8 mouse cellular contexts compared by ENCODE assay signal in genomic region chr2:152406126-152406525, GRCm38 (mm10). TPM values are rescaled to one million over a fixed set of nuclear protein-coding genes. Genes with fewer than 3 reads are reported as not detected.
DNase-seq lines count a peak whose midpoint lies in the region; ATAC-seq lines count a peak whose summit lies in the region.

No protein-coding gene starts in this region.

- peak overlapping the region; percentile 86 for H3K27ac ChIP-seq in forebrain, embryonic 10.5 days
- H3K27ac ChIP-seq in heart, embryonic 15.5 days: peak overlapping the region; percentile 71
- H3K27ac ChIP-seq in liver, embryonic 13.5 days: peak overlapping the region; percentile 76
- peak overlapping the region; percentile 24 for H3K27ac ChIP-seq in neural tube, embryonic 11.5 days (ENCODE audit: low read depth, low read length)
- peak overlapping the region; percentile 84 for H3K27ac ChIP-seq in stomach, embryonic 16.5 days (ENCODE audit: low read length)

- DNase-seq in CD8-positive naive resting alpha-beta T cell, adult 2 months (ENCODE audit: low read depth in 2 of 2, low spot score in 2 of 2): peak; percentile 40 to 44
- peak; percentile 90 for DNase-seq in c-Kit-positive CD71-negative TER-119-negative erythroid progenitor cells, embryonic 14.5 days (ENCODE audit: low read depth)
- DNase-seq in forebrain, embryonic 10.5 days (ENCODE audit: extremely low spot score, low spot score): peak; percentile 98
- DNase-seq in kidney, postnatal 25 days: peak; percentile 97 to 99
- DNase-seq in liver, embryonic 13.5 days: peak; percentile 96
- peak; percentile 95 for DNase-seq in neural tube, embryonic 11.5 days (ENCODE audit: low spot score)

- peaks cover 40% of the 10 kb centered on the region for H3K4me1 ChIP-seq in forebrain, embryonic 10.5 days
- peaks cover 31% of the 10 kb centered on the region for H3K4me1 ChIP-seq in heart, embryonic 15.5 days (replicated peaks)
- peaks cover 58% of the 10 kb centered on the region for H3K4me1 ChIP-seq in liver, embryonic 13.5 days (replicated peaks)
- peaks cover 14% of the 10 kb centered on the region for H3K4me1 ChIP-seq in neural tube, embryonic 11.5 days (ENCODE audit: control insufficient read depth, insufficient read depth, low read length)
- H3K4me1 ChIP-seq in stomach, embryonic 16.5 days (ENCODE audit: control insufficient read depth, insufficient read depth, low read length): peaks cover 21% of the 10 kb centered on the region

- ATAC-seq in heart, embryonic 15.5 days (replicated peaks; ENCODE audit: insufficient number of reproducible peaks, insufficient read depth, low FRiP score, low read depth): peak; percentile 93
- ATAC-seq in liver, embryonic 13.5 days (ENCODE audit: low read depth): peak; percentile 98
- peak; percentile 95 for ATAC-seq in neural tube, embryonic 11.5 days (ENCODE audit: insufficient read depth, low FRiP score, low TSS enrichment)
- ATAC-seq in stomach, embryonic 16.5 days (ENCODE audit: insufficient read depth, low FRiP score): peak; percentile 95

- no peaks in the 10 kb centered on the region for H3K27me3 ChIP-seq in forebrain, embryonic 10.5 days (ENCODE audit: poor library complexity, severe bottlenecking)
- H3K27me3 ChIP-seq in heart, embryonic 15.5 days: no peaks in the 10 kb centered on the region
- H3K27me3 ChIP-seq in liver, embryonic 13.5 days: no peaks in the 10 kb centered on the region
- no peaks in the 10 kb centered on the region for H3K27me3 ChIP-seq in neural tube, embryonic 11.5 days (ENCODE audit: control insufficient read depth, insufficient read depth, low read length)
- H3K27me3 ChIP-seq in stomach, embryonic 16.5 days (ENCODE audit: control insufficient read depth, insufficient read depth, low read length): no peaks in the 10 kb centered on the region

- H3K4me2 ChIP-seq in heart, embryonic 15.5 days: peak overlapping the region; percentile 61
- H3K4me2 ChIP-seq in liver, embryonic 13.5 days: peak overlapping the region; percentile 77
- H3K4me2 ChIP-seq in neural tube, embryonic 11.5 days (ENCODE audit: low read depth): peak overlapping the region; percentile 47
- H3K4me2 ChIP-seq in stomach, embryonic 16.5 days (ENCODE audit: low read depth, low read length): peak overlapping the region; percentile 63

- H3K9ac ChIP-seq in heart, embryonic 15.5 days: peak overlapping the region; percentile 39; the same call in 1 of the 2 replicates
- peak overlapping the region; percentile 60 for H3K9ac ChIP-seq in liver, embryonic 13.5 days
- H3K9ac ChIP-seq in neural tube, embryonic 11.5 days (ENCODE audit: low read length): no peak overlapping the region
- H3K9ac ChIP-seq in stomach, embryonic 16.5 days (ENCODE audit: low read length): peak overlapping the region; percentile 62

- H3K4me3 ChIP-seq in forebrain, embryonic 10.5 days: peak overlapping the region; percentile 47
- peak overlapping the region; percentile 45 for H3K4me3 ChIP-seq in heart, embryonic 15.5 days
- H3K4me3 ChIP-seq in liver, embryonic 13.5 days (replicated peaks): peak overlapping the region; percentile 52
- peak overlapping the region; percentile 18; the same call in 1 of the 2 replicates for H3K4me3 ChIP-seq in neural tube, embryonic 11.5 days (ENCODE audit: low read depth, low read length)
- peak overlapping the region; percentile 38 for H3K4me3 ChIP-seq in stomach, embryonic 16.5 days (replicated peaks; ENCODE audit: low read length)

- under 1% methylated on average over 19 of the region's 19 CpGs for WGBS in forebrain, embryonic 10.5 days
- 0% methylated on average over 19 of the region's 19 CpGs for WGBS in heart, embryonic 15.5 days
- WGBS in liver, embryonic 13.5 days (ENCODE audit: insufficient replicate concordance): under 1% methylated on average over 19 of the region's 19 CpGs
- under 1% methylated on average over 19 of the region's 19 CpGs for WGBS in neural tube, embryonic 11.5 days
- 0% methylated on average over 19 of the region's 19 CpGs for WGBS in stomach, embryonic 16.5 days

- no peaks in the 10 kb centered on the region for H3K9me3 ChIP-seq in forebrain, embryonic 10.5 days
- H3K9me3 ChIP-seq in heart, embryonic 15.5 days (replicated peaks): no peaks in the 10 kb centered on the region
- no peaks in the 10 kb centered on the region for H3K9me3 ChIP-seq in liver, embryonic 13.5 days (replicated peaks)
- H3K9me3 ChIP-seq in neural tube, embryonic 11.5 days (ENCODE audit: control insufficient read depth, low read length): no peaks in the 10 kb centered on the region
- H3K9me3 ChIP-seq in stomach, embryonic 16.5 days (replicated peaks; ENCODE audit: control insufficient read depth, low read length): no peaks in the 10 kb centered on the region

- no peaks in the 10 kb centered on the region for H3K36me3 ChIP-seq in forebrain, embryonic 10.5 days (replicated peaks)
- no peaks in the 10 kb centered on the region for H3K36me3 ChIP-seq in heart, embryonic 15.5 days
- H3K36me3 ChIP-seq in liver, embryonic 13.5 days: no peaks in the 10 kb centered on the region
- H3K36me3 ChIP-seq in neural tube, embryonic 11.5 days (ENCODE audit: control insufficient read depth, insufficient read depth, low read length): no peaks in the 10 kb centered on the region
- no peaks in the 10 kb centered on the region for H3K36me3 ChIP-seq in stomach, embryonic 16.5 days (ENCODE audit: control insufficient read depth, insufficient read depth, low read length)

RNA-seq across cellular contexts. Expression of gene Sox12, which starts 8.3 kb away (rescaled TPM):
- polyA plus RNA-seq in forebrain, embryonic 10.5 days (2016; fragmentation: Nextera tagmentation; extraction: Ambion mirVana): 9.3 and 9.5 TPM in 2 replicates
- polyA plus RNA-seq in heart, embryonic 15.5 days (2015; fragmentation: Nextera tagmentation; extraction: Ambion mirVana): 6.5 and 7.0 TPM in 2 replicates
- 1.6 TPM in 2 replicates for polyA plus RNA-seq in liver, embryonic 13.5 days (2015; fragmentation: Nextera tagmentation; extraction: Ambion mirVana)
- polyA plus RNA-seq in neural tube, embryonic 11.5 days (2014; fragmentation: Nextera tagmentation; extraction: Ambion mirVana): 19.1 and 21.4 TPM in 2 replicates
- polyA plus RNA-seq in stomach, embryonic 16.5 days (2015; fragmentation: Nextera tagmentation; extraction: Ambion mirVana): 4.5 and 5.2 TPM in 2 replicates

RNA-seq across cellular contexts. Expression of gene Zcchc3, which starts 8.7 kb away (rescaled TPM):
- 46.5 and 50.0 TPM in 2 replicates for polyA plus RNA-seq in forebrain, embryonic 10.5 days (2016; fragmentation: Nextera tagmentation; extraction: Ambion mirVana)
- polyA plus RNA-seq in heart, embryonic 15.5 days (2015; fragmentation: Nextera tagmentation; extraction: Ambion mirVana): 30.8 and 31.7 TPM in 2 replicates
- 14.0 and 16.2 TPM in 2 replicates for polyA plus RNA-seq in liver, embryonic 13.5 days (2015; fragmentation: Nextera tagmentation; extraction: Ambion mirVana)
- 52.7 and 55.2 TPM in 2 replicates for polyA plus RNA-seq in neural tube, embryonic 11.5 days (2014; fragmentation: Nextera tagmentation; extraction: Ambion mirVana)
- 17.1 and 19.9 TPM in 2 replicates for polyA plus RNA-seq in stomach, embryonic 16.5 days (2015; fragmentation: Nextera tagmentation; extraction: Ambion mirVana)

RNA-seq across cellular contexts. Expression of gene 6820408C15Rik, which starts 9.3 kb away (rescaled TPM):
- 0.76 and 1.0 TPM in 2 replicates for polyA plus RNA-seq in forebrain, embryonic 10.5 days (2016; fragmentation: Nextera tagmentation; extraction: Ambion mirVana)
- polyA plus RNA-seq in heart, embryonic 15.5 days (2015; fragmentation: Nextera tagmentation; extraction: Ambion mirVana): 2.0 and 2.4 TPM in 2 replicates
- polyA plus RNA-seq in liver, embryonic 13.5 days (2015; fragmentation: Nextera tagmentation; extraction: Ambion mirVana): 0.21 and 0.27 TPM in 2 replicates
- 0.22 and 0.52 TPM in 2 replicates for polyA plus RNA-seq in neural tube, embryonic 11.5 days (2014; fragmentation: Nextera tagmentation; extraction: Ambion mirVana)
- polyA plus RNA-seq in stomach, embryonic 16.5 days (2015; fragmentation: Nextera tagmentation; extraction: Ambion mirVana): 0.26 and 0.79 TPM in 2 replicates

RNA-seq across cellular contexts. Expression of gene Nrsn2, which starts 29.7 kb away (rescaled TPM):
- polyA plus RNA-seq in forebrain, embryonic 10.5 days (2016; fragmentation: Nextera tagmentation; extraction: Ambion mirVana): 1.1 and 2.4 TPM in 2 replicates
- polyA plus RNA-seq in heart, embryonic 15.5 days (2015; fragmentation: Nextera tagmentation; extraction: Ambion mirVana): 1.6 and 2.1 TPM in 2 replicates
- polyA plus RNA-seq in liver, embryonic 13.5 days (2015; fragmentation: Nextera tagmentation; extraction: Ambion mirVana): 0.07 TPM in 1 of 2 replicates, not detected in the other
- polyA plus RNA-seq in neural tube, embryonic 11.5 days (2014; fragmentation: Nextera tagmentation; extraction: Ambion mirVana): 7.6 TPM in 2 replicates
- 1.8 and 2.3 TPM in 2 replicates for polyA plus RNA-seq in stomach, embryonic 16.5 days (2015; fragmentation: Nextera tagmentation; extraction: Ambion mirVana)

RNA-seq across cellular contexts. Expression of gene Defb23, which starts 58.3 kb away (rescaled TPM):
- polyA plus RNA-seq in forebrain, embryonic 10.5 days (2016; fragmentation: Nextera tagmentation; extraction: Ambion mirVana): not detected in 2 replicates
- not detected in 2 replicates for polyA plus RNA-seq in heart, embryonic 15.5 days (2015; fragmentation: Nextera tagmentation; extraction: Ambion mirVana)
- polyA plus RNA-seq in liver, embryonic 13.5 days (2015; fragmentation: Nextera tagmentation; extraction: Ambion mirVana): not detected in 2 replicates
- polyA plus RNA-seq in neural tube, embryonic 11.5 days (2014; fragmentation: Nextera tagmentation; extraction: Ambion mirVana): not detected in 2 replicates
- polyA plus RNA-seq in stomach, embryonic 16.5 days (2015; fragmentation: Nextera tagmentation; extraction: Ambion mirVana): not detected in 2 replicates

Comparison
In these comparisons a context has a peak if more than half of its experiments do, and no peak if none do; other contexts are left out.
1. Peak in every context shown above with its lines: DNase-seq, ATAC-seq, H3K4me3 ChIP-seq and H3K27ac ChIP-seq.
2. DNase-seq: peak in every context shown above with its lines; median percentile 98 in forebrain, embryonic 10.5 days; 98 in kidney, postnatal 25 days; 96 in liver, embryonic 13.5 days; 95 in neural tube, embryonic 11.5 days; 90 in c-Kit-positive CD71-negative TER-119-negative erythroid progenitor cells, embryonic 14.5 days; 42 in CD8-positive naive resting alpha-beta T cell, adult 2 months.
3. H3K27ac ChIP-seq: peak in every context shown above with its lines; median percentile 86 in forebrain, embryonic 10.5 days; 84 in stomach, embryonic 16.5 days; 76 in liver, embryonic 13.5 days; 71 in heart, embryonic 15.5 days; 24 in neural tube, embryonic 11.5 days.